Mouse (Mus musculus) testis, postnatal 10 days (tissue): Measurements from ENCODE around the gene Cdh18.
"Not testable (repeated sequence)": the region's sequence is repeated elsewhere in the genome, so short reads cannot be mapped to it uniquely, and the experiment has no call there.

Experiments
- DNase-seq: peaks from one replicate; pipeline ENCODE4 v3.0.0; 2021; ENCODE audit warnings: low spot score

The Cdh18 gene

DNA sequence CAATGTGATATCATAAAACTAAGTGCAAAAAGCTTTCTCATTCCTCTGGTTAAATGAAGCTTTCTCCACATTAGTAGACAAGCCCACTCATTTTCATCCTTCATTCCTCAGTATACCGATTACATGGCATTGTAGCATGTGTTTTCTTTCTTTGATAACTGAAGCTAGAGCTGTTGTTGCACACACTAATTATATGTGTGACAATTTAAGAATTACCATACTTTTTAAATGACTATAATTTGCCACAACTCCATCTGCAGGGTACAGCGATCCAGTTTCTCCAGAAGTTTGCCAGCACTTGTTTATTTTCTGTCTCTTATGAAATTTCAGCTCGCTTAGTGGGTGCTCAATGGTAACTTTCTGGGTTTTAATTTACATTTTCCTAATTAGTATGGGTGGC lies 663.2 kb downstream of the Cdh18 start:
- DNase-seq, result no peak

DNA sequence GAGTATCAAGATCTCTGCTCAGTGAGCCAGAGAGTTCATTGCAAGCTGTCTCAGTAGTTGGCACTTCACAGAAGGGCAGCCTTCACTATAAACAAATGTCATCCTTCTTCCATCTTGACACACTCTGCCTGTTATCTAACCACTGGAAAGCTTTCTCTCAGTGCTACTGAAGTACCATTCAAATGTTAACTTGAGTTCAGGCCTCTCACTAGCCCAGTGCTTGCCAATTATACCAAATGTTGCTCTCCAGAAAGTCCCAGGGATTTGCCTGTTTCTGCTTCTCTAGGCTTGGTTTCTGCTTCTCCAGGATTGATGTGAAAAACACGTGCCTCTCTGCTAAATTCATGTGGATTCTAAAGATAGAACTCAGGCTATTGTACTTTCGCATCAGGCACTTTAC lies 681.8 kb downstream of the Cdh18 start:
- no peak for DNase-seq

DNA sequence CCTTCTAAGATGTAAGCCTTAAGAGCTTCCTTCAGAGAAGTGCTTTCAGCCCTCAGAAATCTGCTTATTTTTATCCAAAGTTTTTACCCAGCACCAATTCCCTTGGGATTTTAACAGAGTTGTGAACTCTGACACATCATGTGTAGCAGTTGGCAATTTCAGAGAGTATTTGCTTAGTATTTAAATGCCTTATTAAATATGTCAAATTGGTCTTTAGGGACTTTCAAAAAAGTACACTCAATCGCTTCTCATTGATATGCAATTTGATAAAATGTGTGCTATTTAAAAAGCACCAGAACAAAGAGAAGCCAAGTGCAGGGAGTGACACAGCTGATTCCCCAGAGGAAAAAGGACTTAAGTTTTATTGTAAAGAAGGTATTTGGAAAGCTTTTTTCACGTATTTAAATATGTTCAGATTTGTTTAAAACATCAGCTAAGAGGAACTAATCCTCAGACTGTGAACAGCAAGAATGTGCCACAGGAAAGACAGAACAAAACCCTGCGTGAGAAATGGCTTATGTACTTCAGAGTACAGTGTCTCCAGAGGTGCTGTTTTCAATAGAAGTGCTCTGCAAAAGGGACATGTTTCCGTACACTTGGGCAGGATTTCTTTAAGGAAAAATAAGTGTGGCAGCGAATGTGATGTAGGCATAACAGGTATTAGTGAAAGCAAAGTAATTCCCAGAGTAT lies 709.1 kb downstream of the Cdh18 start:
- DNase-seq, result no peak

DNA sequence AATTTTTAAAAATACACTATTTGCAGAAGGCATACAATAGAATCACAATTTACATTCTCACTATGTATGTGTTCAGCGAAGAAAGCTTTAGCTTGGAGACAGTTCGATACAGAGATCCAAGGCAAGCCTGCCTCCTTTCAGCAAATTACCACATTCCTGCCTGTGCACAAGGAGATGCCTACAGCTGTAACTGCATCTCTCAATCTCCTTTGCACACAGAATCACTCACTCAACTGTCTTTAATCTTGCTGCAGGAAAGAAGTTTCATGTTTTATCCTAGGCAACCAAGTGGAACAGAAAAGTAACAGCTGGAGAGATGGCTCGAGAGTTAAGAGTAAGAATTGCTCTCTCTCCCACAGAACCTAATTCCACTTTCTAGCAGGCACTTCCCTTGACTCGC lies 729.6 kb downstream of the Cdh18 start:
- DNase-seq, result no peak

DNA sequence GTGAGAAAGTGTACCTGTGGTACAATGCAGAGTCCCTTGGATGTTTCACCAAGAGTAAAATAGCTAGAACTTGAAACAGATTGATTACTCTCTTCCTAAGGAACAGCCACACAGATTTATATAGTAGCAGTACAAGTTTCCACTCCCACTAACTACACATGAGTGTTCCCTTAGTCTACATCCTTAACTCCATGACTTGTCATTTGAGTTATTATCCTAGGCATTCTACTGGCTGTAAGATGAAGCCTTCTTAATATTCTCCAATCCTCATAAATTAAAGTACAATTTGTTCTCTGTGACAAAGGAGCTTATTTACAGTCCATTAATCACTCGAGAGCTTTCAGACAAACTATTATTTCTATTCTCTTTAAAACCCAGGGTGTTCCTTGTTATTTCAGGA lies 756.2 kb downstream of the Cdh18 start:
- no peak for DNase-seq

DNA sequence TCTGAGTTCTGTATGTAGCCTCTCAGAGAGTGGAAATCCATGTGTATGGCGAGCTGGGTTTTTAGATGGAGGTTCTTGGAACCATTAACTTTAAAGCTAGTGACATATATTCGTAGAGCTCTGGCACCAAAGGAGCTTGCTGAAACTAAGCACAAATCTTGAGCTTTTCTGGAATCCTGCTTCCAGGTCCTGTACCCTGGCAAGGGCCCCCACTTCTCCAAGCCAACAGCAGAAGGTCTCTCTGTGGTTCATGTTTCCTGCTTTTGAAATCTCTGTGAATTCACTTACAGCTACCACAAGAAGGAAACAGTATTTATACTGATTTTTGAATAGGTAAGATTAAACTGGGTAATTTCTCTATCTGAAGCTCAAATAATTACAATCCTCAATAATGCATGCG lies 767.9 kb downstream of the Cdh18 start:
- DNase-seq, result no peak

DNA sequence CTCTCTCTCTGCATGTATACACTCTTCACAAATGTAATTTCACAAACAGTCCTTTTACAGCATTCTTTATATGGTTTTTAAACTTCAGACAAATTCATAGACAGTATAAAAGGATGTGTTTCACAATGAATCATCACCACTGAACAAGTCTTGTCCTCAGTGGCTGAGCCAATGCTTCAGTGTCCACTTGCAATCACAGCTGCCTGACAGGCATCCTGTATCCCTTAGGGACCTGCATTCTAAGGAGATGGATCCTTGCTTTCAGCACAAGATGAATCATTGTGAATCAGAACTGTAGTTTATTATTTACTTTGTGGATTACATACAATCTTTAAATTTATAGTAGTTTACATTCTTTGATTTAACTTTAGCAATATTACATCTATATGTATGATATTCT lies 768.6 kb downstream of the Cdh18 start:
- no peak for DNase-seq

DNA sequence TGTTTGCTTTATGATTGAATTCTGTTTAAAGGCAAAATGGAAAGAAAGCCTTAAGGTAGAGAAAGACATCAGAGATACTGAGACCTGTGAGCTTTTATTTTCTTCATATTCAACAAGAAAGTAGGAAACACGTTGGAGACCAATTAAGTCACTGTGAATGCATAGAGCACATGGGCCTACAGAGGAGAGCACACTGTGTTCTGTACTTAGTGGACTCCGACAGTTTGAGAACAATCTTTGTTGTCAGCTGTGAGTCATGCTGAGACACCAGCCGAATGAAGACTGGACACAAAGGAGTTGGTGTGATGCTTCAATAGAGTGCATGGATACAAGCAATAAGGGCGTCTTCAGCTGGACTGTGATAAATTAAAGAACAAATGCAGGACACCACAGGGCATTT lies 791.5 kb downstream of the Cdh18 start:
- not testable (repeated sequence) for DNase-seq

DNA sequence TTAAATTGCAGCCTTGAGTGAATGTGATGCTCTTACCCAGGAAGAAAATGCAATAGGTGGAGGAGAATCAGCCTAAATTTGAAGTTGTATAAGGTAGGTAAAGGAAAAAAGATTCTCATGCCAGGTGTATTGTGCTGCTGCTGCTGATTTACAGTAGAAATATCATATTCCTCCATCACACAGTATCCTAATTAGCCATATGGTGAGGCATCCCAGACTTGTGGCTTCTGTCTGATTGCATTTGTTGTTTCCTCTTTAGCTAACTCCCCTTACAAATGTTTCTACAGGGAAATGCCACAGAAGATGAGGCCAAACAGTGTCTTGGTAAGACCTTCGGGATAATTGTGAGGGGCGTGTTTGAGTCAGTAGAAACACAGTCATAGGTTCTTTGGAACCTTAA lies 802.3 kb downstream of the Cdh18 start:
- no peak for DNase-seq

DNA sequence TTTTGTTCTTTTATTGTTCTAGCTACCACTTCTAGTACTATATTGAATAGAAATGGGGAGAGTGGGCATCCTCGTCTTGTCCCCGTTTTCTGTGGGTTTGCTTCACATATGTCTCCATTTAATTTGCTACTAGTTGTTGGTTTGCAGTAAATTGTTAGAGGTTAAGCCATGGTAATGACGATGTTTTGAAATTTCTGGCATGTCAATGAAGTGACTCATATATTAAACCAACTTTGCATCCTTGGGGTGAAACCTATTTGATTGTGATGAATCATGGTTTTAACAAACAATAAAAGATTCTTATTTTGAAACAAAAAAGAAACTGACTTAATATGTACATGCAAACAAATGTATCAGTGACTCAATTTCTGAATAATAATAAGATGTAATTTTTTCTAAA lies 817.5 kb downstream of the Cdh18 start:
- no peak for DNase-seq

DNA sequence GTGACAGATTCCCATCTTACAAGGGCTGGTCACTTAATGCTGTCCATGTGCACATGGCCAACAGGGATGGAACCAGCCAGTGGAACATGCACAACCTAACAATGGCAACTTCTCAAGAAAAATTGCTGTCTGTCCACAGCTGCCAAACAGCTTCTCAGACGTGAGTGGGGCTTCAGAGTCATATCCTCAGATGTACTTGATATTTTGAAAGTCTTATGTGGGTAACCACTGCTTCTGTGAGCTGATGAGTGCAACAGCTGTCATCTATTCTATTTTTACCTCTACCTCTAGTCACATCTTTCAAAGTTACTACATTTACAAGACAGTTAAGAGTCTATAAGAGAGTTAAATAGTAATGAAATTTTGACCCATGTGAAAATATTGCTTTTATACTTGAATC lies 818.9 kb downstream of the Cdh18 start:
- DNase-seq, result no peak

DNA sequence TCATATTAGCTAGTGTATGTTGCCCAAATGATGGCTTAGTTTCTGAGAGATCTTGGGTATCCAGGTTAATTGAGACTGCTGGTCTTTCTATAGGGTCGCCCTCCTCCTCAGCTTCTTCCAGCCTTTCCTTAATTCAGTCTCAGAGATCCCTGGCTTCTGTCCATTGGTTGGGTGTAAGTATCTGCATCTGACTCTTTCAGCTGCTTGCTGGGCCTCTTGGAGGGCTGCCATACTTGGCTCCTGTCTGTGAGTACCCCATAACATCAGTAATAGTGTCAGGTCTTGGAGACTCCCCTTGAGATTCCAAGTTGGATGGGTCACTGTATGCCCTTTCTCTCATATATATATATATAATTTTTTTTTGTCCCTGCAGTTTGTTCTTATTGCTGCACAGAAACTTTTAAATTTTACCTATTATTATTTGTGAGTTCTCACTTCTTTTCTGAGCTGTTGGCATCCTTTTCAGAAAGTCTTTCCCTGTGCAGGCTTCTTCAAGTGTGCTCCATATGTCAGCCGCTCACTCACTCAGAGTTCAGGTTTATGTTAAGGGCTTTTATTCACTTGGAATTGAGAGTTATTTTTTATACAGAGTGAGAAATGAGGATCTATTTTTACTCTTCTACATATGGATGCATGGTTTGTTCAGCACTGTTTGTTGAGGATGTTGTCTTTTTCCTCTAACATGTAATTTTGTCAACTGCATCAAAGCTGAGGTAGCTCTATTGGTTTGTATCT lies 829.4 kb downstream of the Cdh18 start:
- no peak for DNase-seq

DNA sequence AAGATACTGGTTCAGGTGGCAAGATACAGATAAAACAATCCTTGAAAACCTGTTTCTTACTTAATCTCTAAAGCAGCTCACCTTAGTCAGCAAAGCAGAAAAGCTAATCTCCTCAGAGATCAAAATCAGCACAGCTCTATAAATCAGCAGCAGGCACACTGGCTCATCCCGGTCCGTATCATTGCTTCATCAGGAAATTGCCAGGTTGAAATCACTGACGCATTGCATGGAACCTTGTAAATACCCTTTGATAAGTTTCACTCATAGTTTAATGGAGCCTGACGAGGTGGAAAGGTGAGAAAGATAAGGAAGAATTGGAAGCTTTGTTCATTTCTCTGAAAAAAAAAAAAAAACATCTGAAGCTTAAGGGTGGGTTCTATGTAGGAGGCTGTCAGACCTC lies 837.0 kb downstream of the Cdh18 start:
- DNase-seq, result no peak

DNA sequence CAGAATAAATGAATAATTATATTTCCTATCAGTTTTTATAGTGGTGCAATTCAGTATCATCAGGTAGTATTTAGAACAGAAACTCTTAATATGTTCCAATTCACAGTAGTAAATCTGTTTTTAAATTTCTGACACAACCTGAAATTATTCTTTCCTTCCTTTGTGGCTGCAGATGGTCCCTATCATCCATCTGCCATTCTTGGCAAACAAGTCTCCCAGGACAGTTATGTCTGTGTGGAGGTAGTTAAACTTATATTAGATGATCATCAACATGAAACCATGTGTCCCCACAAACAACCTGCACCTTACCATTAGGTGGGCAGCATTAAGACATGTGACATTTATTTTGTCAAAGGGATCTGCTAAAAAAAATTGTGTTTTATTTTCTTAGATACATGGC lies 847.8 kb downstream of the Cdh18 start:
- no peak for DNase-seq

DNA sequence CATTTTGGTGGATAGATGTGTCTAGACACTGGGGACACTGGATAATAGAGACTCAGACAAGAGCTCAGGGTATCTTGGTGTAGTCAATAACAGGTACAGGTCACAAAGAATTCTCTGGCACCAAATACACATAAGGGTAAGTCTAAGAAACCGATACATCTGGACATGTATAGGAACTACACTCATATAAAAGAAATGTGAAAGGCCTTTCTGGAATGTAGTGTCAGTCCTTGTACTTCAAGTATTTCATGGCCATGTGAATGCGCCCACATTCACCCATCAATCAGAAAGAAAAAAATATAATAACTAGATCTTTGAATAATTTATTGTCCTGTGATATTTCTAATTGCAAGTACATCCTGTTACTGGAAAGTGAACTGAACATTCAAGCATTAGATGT lies 855.0 kb downstream of the Cdh18 start:
- DNase-seq, result no peak

DNA sequence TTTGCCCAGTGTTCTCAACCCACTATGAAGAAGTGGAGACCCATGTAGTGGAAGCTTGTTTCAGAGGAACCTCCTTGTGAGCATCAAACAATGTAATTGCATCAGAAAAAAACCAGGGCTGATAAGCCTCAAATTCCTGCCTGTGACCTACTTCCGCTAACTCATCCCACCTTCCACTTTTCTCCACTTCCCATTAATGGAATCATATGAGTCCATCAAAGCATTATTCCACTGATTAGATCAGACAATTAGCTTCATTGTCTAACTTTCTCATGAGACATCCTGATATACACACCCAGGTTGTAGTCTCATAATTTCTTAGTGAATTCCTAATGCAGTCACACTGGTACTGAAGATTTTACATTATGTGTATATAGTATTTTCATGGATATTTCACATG lies 859.4 kb downstream of the Cdh18 start:
- no peak for DNase-seq

DNA sequence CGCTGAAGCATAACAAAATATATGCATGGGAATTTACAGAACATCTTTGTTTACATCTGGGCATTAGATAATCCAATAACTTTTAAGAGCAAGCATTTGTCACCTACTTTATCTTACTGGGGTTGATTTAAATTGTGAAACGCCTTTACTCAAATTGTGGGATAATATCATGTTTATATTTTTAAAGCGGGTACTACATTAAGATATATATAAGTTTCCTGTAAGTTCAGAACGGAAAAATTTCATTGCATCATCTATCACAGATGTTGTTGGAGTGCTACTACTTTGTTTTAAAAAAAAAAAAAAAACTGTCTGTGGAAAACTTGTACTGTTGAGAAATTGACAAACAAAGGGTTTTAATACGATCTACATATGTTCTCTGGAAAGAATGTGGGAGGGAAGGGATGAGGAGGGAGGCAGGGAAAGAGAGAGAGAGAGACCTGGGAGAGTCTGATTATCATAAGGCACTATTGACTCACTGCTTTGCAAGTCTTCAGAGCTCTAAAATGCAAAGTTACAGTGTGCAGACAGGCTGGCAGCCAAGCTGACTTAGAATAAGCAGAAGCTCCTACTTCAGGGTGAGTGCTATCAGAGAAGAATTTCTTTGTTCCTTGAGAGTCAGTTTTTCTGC lies 867.7 kb downstream of the Cdh18 start:
- no peak for DNase-seq

DNA sequence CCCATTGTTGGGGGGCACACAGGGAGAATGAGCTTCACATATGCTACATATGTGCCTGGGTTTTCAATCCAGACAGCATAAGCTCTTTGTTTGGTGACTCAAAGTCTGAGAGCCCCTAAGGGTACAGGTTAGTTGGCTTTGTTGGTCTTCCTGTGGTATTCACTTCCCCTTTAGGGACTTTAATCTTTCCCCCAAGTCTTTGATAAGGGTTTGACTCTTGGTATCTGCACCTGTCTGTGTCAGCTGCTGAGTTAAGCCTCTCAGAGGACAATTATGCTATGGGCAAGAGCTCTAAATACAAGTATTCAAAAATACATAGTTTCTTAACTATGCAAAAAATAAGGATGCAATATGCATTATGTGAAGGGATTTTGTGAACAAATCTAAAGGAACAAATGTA lies 869.3 kb downstream of the Cdh18 start:
- DNase-seq, result no peak

DNA sequence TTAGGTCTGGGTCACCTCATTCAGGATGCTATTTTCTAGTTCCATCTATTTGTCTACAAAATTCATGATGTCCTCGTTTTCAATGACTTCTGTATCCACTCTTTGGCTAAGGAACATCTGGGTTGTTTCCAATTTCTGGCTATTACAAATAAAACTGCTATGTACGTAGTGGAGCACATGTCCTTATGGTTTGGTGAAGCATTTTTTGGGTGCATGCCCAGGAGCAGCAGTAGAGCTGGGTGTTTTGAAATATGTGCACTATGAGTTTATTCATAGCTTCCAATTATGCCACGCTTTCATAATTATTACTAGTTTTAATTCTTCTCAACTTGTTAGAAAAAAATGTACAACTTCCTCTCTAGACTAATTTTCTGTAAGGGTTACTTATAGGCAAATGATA lies 871.2 kb downstream of the Cdh18 start:
- no peak for DNase-seq

DNA sequence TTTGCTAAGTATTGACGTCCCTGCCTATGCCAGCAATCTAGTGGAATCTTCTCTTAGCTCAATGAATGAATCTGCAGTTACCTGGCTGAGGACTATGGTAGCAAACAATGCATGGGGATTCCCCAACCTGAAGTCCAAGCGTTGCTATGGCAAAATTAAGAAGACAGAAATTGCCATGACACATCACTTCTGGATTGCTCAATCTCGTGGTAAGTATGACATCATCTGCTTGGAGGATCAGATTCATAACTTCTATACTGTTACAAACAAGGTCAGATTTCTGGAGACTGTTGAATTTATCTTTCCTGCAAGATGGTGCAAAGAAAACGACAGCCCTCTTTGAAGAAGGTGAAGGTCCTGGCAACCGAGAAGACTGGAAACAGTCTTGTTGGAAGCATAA lies 881.2 kb downstream of the Cdh18 start:
- DNase-seq, result no peak

DNA sequence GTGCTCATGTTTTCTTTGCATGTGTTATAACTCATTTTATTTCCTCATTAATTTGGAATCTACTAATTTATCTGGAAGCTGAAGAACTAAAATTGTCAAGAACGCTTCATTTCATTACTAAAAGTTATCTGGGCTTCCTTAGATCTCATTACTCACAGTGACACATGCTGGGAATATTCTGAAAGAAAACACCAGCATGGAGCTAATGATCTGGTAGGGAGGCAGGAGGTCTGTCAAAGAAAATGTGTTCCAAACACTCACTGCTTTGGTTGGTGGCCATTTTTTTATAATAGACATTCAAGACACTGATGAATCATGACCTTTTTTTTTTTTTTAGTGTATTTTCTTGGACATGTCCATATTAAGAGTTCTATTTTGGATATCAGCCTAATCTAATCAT lies 899.7 kb downstream of the Cdh18 start:
- no peak for DNase-seq

DNA sequence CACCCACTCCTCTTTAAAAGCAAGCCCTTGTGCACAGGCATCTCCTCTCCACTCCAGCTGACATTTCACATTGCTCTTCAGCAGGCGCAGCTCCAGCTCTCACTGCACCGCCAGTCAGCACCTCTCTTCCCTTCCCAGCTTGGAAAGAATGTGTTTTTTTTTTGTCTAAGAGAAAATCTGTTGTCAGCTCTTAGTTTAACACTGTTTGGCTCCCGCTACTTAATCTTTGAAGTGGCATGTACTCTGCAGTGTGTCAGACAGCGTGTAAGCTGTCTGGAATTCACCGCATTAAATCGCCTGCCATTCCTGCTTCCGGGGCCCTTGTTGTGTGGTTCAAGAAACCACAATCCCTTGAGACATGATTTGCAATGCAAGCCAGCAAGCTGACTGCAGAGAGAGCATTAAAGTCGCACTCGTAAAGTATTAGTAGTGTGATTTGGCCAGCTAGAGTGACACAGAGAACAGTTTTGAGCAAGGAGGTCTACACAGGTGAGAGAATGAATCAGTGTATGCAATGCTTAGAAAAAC lies 903.3 kb downstream of the Cdh18 start:
- no peak for DNase-seq

DNA sequence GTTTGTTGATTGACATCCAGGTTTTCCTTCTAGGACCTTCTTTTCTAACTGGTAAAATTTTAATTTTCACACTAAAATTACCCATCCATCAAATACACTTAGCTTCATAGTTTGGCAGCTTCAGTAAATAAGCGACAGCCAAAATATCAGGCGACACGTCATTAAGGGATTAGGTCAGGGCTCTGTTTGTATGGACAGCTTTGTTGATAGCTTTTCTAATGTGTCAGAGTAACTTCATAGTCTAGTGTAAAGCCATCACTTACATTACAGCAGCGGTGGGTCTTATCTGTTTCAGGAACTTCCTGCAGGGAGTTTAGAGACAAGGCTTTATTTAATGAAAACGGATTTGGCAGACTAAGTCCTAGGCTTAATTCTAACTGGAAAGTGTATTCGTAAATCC lies 904.5 kb downstream of the Cdh18 start:
- no peak for DNase-seq
